Mouse (Mus musculus): ENCODE results near the gene Ctrb1. TPM values are rescaled to one million over a fixed set of nuclear protein-coding genes. Genes with fewer than 3 reads are reported as not detected.
A peak's percentile ranks its signal among the peaks of the same experiment; 100 is the strongest.

Gene Ctrb1
- total and polyA plus RNA-seq, 2 experiments from 2014 or later: 3.4 TPM; not detected in 1

DNA sequence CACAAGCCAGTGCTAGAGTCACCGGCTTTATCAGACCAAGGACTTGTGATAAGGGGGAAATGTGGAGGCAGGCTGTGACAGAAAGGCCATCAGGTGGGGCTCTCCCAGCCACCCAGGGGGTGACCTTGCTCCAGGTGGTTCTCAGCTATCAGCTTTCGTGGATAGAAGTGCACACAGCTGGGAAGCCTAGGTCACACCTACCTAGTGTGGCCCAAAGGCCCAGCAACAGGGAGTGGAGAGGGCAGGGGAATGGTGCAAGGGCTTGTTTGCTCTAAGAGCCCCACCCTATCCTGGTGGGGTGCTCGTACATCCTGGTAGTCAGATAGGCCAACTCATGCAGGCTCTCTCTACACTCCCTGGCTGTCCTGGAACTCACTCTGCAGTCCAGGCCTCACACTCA lies 14.4 kb upstream of the Ctrb1 start:
- Histone ChIP-seq H3K4me3 (ENCODE audit: low read depth, low read length) (no peak overlapping the region), H3K27me3 (ENCODE audit: control insufficient read depth, insufficient read depth, low read length) (no peaks in the 10 kb centered on the region), H3K27ac (ENCODE audit: low read depth) (no peak overlapping the region; the same call in 1 of the 2 replicates), H3K9me3 (replicated peaks; ENCODE audit: control insufficient read depth, low read length) (no peaks in the 10 kb centered on the region), H3K4me2 (ENCODE audit: low read depth, low read length) (no peak overlapping the region), H3K9ac (replicated peaks; ENCODE audit: low read depth, low read length) (no peak overlapping the region; the same call in 1 of the 2 replicates), H3K36me3 (replicated peaks; ENCODE audit: control insufficient read depth, insufficient read depth, low read length) (peaks cover 16% of the 10 kb centered on the region), H3K4me1 (ENCODE audit: control insufficient read depth, insufficient read depth) (no peaks in the 10 kb centered on the region)
- TF ChIP-seq EP300 (IDR thresholded peaks at IDR 0.05; ENCODE audit: low read depth) (no peak), CTCF (IDR thresholded peaks at IDR 0.05; ENCODE audit: low read depth) (no peak)
- ATAC-seq (ENCODE audit: insufficient read depth, low read depth) (peak; percentile 31; the same call in 1 of the 2 replicates), DNase-seq (ENCODE audit: low spot score) (no peak)
- WGBS: 22% methylated on average over 3 of the region's 3 CpGs

GRCm38 (mm10) chr8:111704585-111704984 lies 13.8 kb upstream of the Ctrb1 start:
- no peak overlapping the region for H3K27ac ChIP-seq (ENCODE audit: low read depth)
- WGBS: 87% methylated on average over 12 of the region's 12 CpGs

GRCm38 (mm10) chr8:111701380-111701779 lies 10.6 kb upstream of the Ctrb1 start:
- Histone ChIP-seq H3K9me3 (replicated peaks; ENCODE audit: control insufficient read depth, low read length) (0 out of 2 replicates have a peak, but pooled peaks cover 3% of the 10 kb centered on the region), H3K4me2 (ENCODE audit: low read depth, low read length) (no peak overlapping the region), H3K36me3 (replicated peaks; ENCODE audit: control insufficient read depth, insufficient read depth, low read length) (no peaks in the 10 kb centered on the region), H3K9ac (replicated peaks; ENCODE audit: low read depth, low read length) (no peak overlapping the region), H3K4me3 (ENCODE audit: low read depth, low read length) (no peak overlapping the region), H3K27ac (ENCODE audit: low read depth) (no peak overlapping the region), H3K27me3 (ENCODE audit: control insufficient read depth, insufficient read depth, low read length) (no peaks in the 10 kb centered on the region), H3K4me1 (ENCODE audit: control insufficient read depth, insufficient read depth) (no peaks in the 10 kb centered on the region)
- WGBS: 75% methylated on average over 9 of the region's 9 CpGs
- no peak for DNase-seq (ENCODE audit: low spot score)
- TF ChIP-seq EP300 (IDR thresholded peaks at IDR 0.05; ENCODE audit: low read depth): no peak
- no peak for TF ChIP-seq CTCF (IDR thresholded peaks at IDR 0.05; ENCODE audit: low read depth)
- no peak for ATAC-seq (ENCODE audit: insufficient read depth, low read depth)

More at GRCm38 (mm10) chr8:111704585-111704984, 13.8 kb upstream of the Ctrb1 start:
- H3K9ac ChIP-seq (replicated peaks; ENCODE audit: low read depth, low read length): no peak overlapping the region; the same call in 1 of the 2 replicates
- no peak overlapping the region for H3K4me2 ChIP-seq (ENCODE audit: low read depth, low read length)
- peaks cover 10% of the 10 kb centered on the region; the same call in 1 of the 2 replicates for H3K36me3 ChIP-seq (replicated peaks; ENCODE audit: control insufficient read depth, insufficient read depth, low read length)
- DNase-seq (ENCODE audit: low spot score): no peak
- H3K27me3 ChIP-seq (ENCODE audit: control insufficient read depth, insufficient read depth, low read length): no peaks in the 10 kb centered on the region
- H3K4me1 ChIP-seq (ENCODE audit: control insufficient read depth, insufficient read depth): no peaks in the 10 kb centered on the region
- TF ChIP-seq CTCF (IDR thresholded peaks at IDR 0.05; ENCODE audit: low read depth) (no peak), EP300 (IDR thresholded peaks at IDR 0.05; ENCODE audit: low read depth) (no peak)
- H3K9me3 ChIP-seq (replicated peaks; ENCODE audit: control insufficient read depth, low read length): no peaks in the 10 kb centered on the region
- no peak overlapping the region for H3K4me3 ChIP-seq (ENCODE audit: low read depth, low read length)
- ATAC-seq (ENCODE audit: insufficient read depth, low read depth): no peak

DNA sequence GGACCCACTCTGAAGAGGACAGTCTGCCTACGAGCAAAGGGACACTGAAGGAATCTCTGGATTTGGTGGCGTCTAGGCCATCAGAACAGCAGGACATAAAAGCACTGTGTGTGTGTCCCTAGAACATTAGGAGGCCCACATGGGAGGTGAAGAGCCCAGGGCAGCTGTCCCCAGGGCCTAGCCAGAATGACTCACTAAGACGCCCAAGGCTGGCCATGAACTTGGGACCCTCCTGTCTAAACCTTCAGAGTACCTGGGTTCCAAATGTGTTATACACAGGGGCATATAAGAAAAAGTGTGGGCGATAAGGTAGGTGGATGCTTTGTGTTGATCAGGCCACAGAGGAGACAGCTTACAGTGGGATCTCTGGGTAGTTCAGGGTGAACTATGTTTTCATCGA lies 9.9 kb upstream of the Ctrb1 start:
- 90% methylated on average over 5 of the region's 5 CpGs for WGBS
- no peak for ATAC-seq (ENCODE audit: insufficient read depth, low read depth)

DNA sequence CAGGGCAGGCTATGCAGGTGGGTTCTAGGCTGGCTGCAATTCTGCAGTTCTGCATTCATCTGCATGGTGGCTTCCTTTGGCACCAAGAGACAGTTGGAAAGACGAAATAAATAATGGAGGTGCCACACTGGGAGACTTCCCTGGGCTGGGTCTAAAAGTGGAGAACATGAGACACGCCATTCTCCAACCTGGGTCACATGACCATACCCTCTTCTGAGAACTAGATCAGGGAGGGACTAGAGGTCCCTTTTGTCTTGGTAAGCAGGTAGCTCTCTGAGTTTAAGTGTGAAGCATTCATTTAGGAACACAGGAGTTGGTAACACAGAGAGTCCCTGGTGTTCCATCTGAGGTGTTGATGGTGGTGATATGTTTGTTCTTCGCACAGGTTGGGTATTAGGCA lies 9.4 kb upstream of the Ctrb1 start:
- Histone ChIP-seq H3K36me3 (replicated peaks; ENCODE audit: control insufficient read depth, insufficient read depth, low read length) (no peaks in the 10 kb centered on the region), H3K9ac (replicated peaks; ENCODE audit: low read depth, low read length) (no peak overlapping the region), H3K4me1 (ENCODE audit: control insufficient read depth, insufficient read depth) (no peaks in the 10 kb centered on the region), H3K27ac (ENCODE audit: low read depth) (no peak overlapping the region), H3K4me3 (ENCODE audit: low read depth, low read length) (no peak overlapping the region), H3K27me3 (ENCODE audit: control insufficient read depth, insufficient read depth, low read length) (no peaks in the 10 kb centered on the region), H3K9me3 (replicated peaks; ENCODE audit: control insufficient read depth, low read length) (0 out of 2 replicates have a peak, but pooled peaks cover 3% of the 10 kb centered on the region), H3K4me2 (ENCODE audit: low read depth, low read length) (no peak overlapping the region)
- ATAC-seq (ENCODE audit: insufficient read depth, low read depth): no peak
- TF ChIP-seq EP300 (IDR thresholded peaks at IDR 0.05; ENCODE audit: low read depth): no peak
- TF ChIP-seq CTCF (IDR thresholded peaks at IDR 0.05; ENCODE audit: low read depth): no peak
- WGBS: 69% methylated on average over 3 of the region's 3 CpGs
- no peak for DNase-seq (ENCODE audit: low spot score)

More for the DNA sequence above, 9.9 kb upstream of the Ctrb1 start:
- TF ChIP-seq CTCF (IDR thresholded peaks at IDR 0.05; ENCODE audit: low read depth): no peak
- no peak for TF ChIP-seq EP300 (IDR thresholded peaks at IDR 0.05; ENCODE audit: low read depth)
- H3K4me1 ChIP-seq (ENCODE audit: control insufficient read depth, insufficient read depth): no peaks in the 10 kb centered on the region
- H3K36me3 ChIP-seq (replicated peaks; ENCODE audit: control insufficient read depth, insufficient read depth, low read length): no peaks in the 10 kb centered on the region
- H3K27ac ChIP-seq (ENCODE audit: low read depth): no peak overlapping the region
- no peak overlapping the region for H3K4me2 ChIP-seq (ENCODE audit: low read depth, low read length)
- H3K4me3 ChIP-seq (ENCODE audit: low read depth, low read length): no peak overlapping the region
- no peak overlapping the region for H3K9ac ChIP-seq (replicated peaks; ENCODE audit: low read depth, low read length)
- 0 out of 2 replicates have a peak, but pooled peaks cover 3% of the 10 kb centered on the region for H3K9me3 ChIP-seq (replicated peaks; ENCODE audit: control insufficient read depth, low read length)
- no peak for DNase-seq (ENCODE audit: low spot score)
- H3K27me3 ChIP-seq (ENCODE audit: control insufficient read depth, insufficient read depth, low read length): no peaks in the 10 kb centered on the region

- DNase-seq (ENCODE audit: low spot score): no peak
- Histone ChIP-seq H3K27ac (ENCODE audit: low read depth) (no peak overlapping the region), H3K4me2 (ENCODE audit: low read depth, low read length) (no peak overlapping the region), H3K27me3 (ENCODE audit: control insufficient read depth, insufficient read depth, low read length) (no peaks in the 10 kb centered on the region), H3K4me3 (ENCODE audit: low read depth, low read length) (no peak overlapping the region), H3K9me3 (replicated peaks; ENCODE audit: control insufficient read depth, low read length) (0 out of 2 replicates have a peak, but pooled peaks cover 3% of the 10 kb centered on the region), H3K9ac (replicated peaks; ENCODE audit: low read depth, low read length) (no peak overlapping the region), H3K36me3 (replicated peaks; ENCODE audit: control insufficient read depth, insufficient read depth, low read length) (no peaks in the 10 kb centered on the region), H3K4me1 (ENCODE audit: control insufficient read depth, insufficient read depth) (no peaks in the 10 kb centered on the region)
- TF ChIP-seq CTCF (IDR thresholded peaks at IDR 0.05; ENCODE audit: low read depth) (no peak), EP300 (IDR thresholded peaks at IDR 0.05; ENCODE audit: low read depth) (no peak)
- ATAC-seq (ENCODE audit: insufficient read depth, low read depth): no peak
- 23% methylated on average over 1 of the region's 1 CpGs for WGBS
Observed at GRCm38 (mm10) chr8:111699035-111699434, 8.2 kb upstream of the Ctrb1 start.

Data from heart, postnatal 0 days (tissue).